Mouse (Mus musculus): ENCODE results near the gene Fbxw7. TPM values are rescaled to one million over a fixed set of nuclear protein-coding genes. Genes with fewer than 3 reads are reported as not detected.

The Fbxw7 gene
- polyA plus RNA-seq, 1 experiment from 2014 or later, result 15.5 TPM

- 77% methylated on average over 3 of the region's 3 CpGs for WGBS
- Histone ChIP-seq H3K9ac (ENCODE audit: low read length) (no peak overlapping the region), H3K27me3 (ENCODE audit: control insufficient read depth, insufficient read depth, low read length) (no peaks in the 10 kb centered on the region), H3K4me2 (no peak overlapping the region), H3K4me3 (ENCODE audit: low read depth, low read length) (no peak overlapping the region), H3K36me3 (ENCODE audit: control insufficient read depth, insufficient read depth, low read length) (no peaks in the 10 kb centered on the region), H3K4me1 (ENCODE audit: control insufficient read depth, insufficient read depth, low read length) (no peaks in the 10 kb centered on the region), H3K27ac (ENCODE audit: low read depth, low read length) (no peak overlapping the region), H3K9me3 (ENCODE audit: control insufficient read depth, low read length) (no peaks in the 10 kb centered on the region)
- ATAC-seq (ENCODE audit: low FRiP score) (no peak), DNase-seq (ENCODE audit: low spot score, missing footprints) (no peak)
These were observed 50.6 kb downstream of the Fbxw7 start for GRCm38 (mm10) chr3:84865684-84866083.

DNA sequence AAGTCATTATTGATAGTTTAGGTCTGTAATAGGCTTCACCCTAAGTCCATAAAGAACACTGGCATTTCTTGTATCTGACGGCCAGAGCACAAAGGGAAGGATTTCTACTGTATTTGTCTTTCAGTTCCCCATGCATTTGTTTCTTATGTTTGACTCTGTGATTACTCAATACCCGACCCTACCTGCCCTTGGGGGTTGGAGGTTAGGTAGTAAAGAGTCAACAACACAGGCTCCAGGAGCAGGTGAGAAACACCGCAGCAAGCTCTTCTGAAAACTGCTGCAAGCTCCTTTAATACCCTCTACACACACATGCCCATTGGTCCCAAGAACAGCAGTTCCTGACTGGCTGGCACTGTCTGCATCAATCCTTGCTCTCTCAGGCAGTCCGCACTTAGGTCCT, 51.8 kb downstream of the Fbxw7 start:
- Histone ChIP-seq H3K4me2 (no peak overlapping the region), H3K36me3 (ENCODE audit: control insufficient read depth, insufficient read depth, low read length) (no peaks in the 10 kb centered on the region), H3K9me3 (ENCODE audit: control insufficient read depth, low read length) (no peaks in the 10 kb centered on the region), H3K27me3 (ENCODE audit: control insufficient read depth, insufficient read depth, low read length) (no peaks in the 10 kb centered on the region), H3K4me1 (ENCODE audit: control insufficient read depth, insufficient read depth, low read length) (no peaks in the 10 kb centered on the region), H3K4me3 (ENCODE audit: low read depth, low read length) (no peak overlapping the region), H3K27ac (ENCODE audit: low read depth, low read length) (no peak overlapping the region), H3K9ac (ENCODE audit: low read length) (no peak overlapping the region)
- 82% methylated on average over 4 of the region's 4 CpGs for WGBS
- no peak for ATAC-seq (ENCODE audit: low FRiP score)
- DNase-seq (ENCODE audit: low spot score, missing footprints), result no peak

GRCm38 (mm10) chr3:84867434-84867975, 52.4 kb downstream of the Fbxw7 start:
- H3K9ac ChIP-seq (ENCODE audit: low read length), result no peak overlapping the region
- H3K4me3 ChIP-seq (ENCODE audit: low read depth, low read length), result no peak overlapping the region
- no peaks in the 10 kb centered on the region for H3K9me3 ChIP-seq (ENCODE audit: control insufficient read depth, low read length)
- no peak for DNase-seq (ENCODE audit: low spot score, missing footprints)
- ATAC-seq (ENCODE audit: low FRiP score), result no peak
- WGBS, result 83% methylated on average over 1 of the region's 1 CpGs
- no peak overlapping the region for H3K27ac ChIP-seq (ENCODE audit: low read depth, low read length)
- no peaks in the 10 kb centered on the region for H3K4me1 ChIP-seq (ENCODE audit: control insufficient read depth, insufficient read depth, low read length)
- no peaks in the 10 kb centered on the region for H3K27me3 ChIP-seq (ENCODE audit: control insufficient read depth, insufficient read depth, low read length)
- no peaks in the 10 kb centered on the region for H3K36me3 ChIP-seq (ENCODE audit: control insufficient read depth, insufficient read depth, low read length)
- H3K4me2 ChIP-seq, result no peak overlapping the region

DNA sequence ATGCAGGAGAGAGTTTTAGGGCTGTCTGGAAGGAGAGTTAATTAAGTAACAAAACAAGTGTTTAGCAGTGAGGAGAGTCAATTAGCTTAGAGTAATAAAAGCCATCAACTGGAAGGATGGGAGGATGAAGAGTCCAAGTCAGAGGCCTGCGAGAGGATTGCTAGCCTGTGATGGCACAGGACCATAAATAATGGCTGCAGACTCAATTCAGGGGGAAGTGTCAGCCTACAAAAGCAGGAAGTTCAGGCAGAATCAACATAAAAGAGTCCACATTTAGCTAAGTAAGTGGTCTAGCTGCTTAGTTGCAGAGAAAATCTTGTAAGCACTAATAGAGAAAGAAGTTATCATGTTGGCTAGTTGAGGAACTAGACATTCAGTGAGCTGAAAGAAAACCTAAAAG, 52.9 kb downstream of the Fbxw7 start:
- H3K9ac ChIP-seq (ENCODE audit: low read length), result no peak overlapping the region
- H3K4me3 ChIP-seq (ENCODE audit: low read depth, low read length), result no peak overlapping the region
- no peaks in the 10 kb centered on the region for H3K9me3 ChIP-seq (ENCODE audit: control insufficient read depth, low read length)
- H3K36me3 ChIP-seq (ENCODE audit: control insufficient read depth, insufficient read depth, low read length), result no peaks in the 10 kb centered on the region
- no peak overlapping the region for H3K27ac ChIP-seq (ENCODE audit: low read depth, low read length)
- DNase-seq (ENCODE audit: low spot score, missing footprints), result no peak
- no peak overlapping the region for H3K4me2 ChIP-seq
- H3K27me3 ChIP-seq (ENCODE audit: control insufficient read depth, insufficient read depth, low read length), result no peaks in the 10 kb centered on the region
- 68% methylated on average over 1 of the region's 1 CpGs for WGBS
- H3K4me1 ChIP-seq (ENCODE audit: control insufficient read depth, insufficient read depth, low read length), result no peaks in the 10 kb centered on the region
- ATAC-seq (ENCODE audit: low FRiP score), result no peak

DNA sequence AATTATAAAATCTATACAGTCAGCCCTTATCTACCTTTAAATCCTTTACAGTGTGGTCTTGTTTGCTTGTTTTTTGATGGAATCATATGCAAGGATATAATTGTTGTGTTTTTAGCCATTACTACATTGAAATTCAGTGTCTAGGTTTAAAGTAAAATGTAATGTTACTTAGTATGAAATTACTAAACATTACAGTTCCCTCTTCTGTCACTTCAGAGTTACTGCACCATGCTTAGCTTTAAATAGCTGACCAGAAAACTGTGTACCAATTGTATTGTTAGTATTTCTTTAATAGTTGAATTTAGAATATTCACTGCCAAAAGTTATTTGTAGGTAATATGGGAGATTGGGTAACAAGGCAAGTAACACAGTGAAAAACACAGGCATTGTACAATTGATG, 55.1 kb downstream of the Fbxw7 start:
- H3K4me2 ChIP-seq, result no peak overlapping the region
- no peaks in the 10 kb centered on the region for H3K36me3 ChIP-seq (ENCODE audit: control insufficient read depth, insufficient read depth, low read length)
- no peak overlapping the region for H3K4me3 ChIP-seq (ENCODE audit: low read depth, low read length)
- no peak overlapping the region for H3K9ac ChIP-seq (ENCODE audit: low read length)
- H3K27me3 ChIP-seq (ENCODE audit: control insufficient read depth, insufficient read depth, low read length), result no peaks in the 10 kb centered on the region
- no peak for DNase-seq (ENCODE audit: low spot score, missing footprints)
- no peak overlapping the region for H3K27ac ChIP-seq (ENCODE audit: low read depth, low read length)
- H3K4me1 ChIP-seq (ENCODE audit: control insufficient read depth, insufficient read depth, low read length), result no peaks in the 10 kb centered on the region
- H3K9me3 ChIP-seq (ENCODE audit: control insufficient read depth, low read length), result no peaks in the 10 kb centered on the region
- ATAC-seq (ENCODE audit: low FRiP score), result no peak

GRCm38 (mm10) chr3:84875306-84875705, 60.2 kb downstream of the Fbxw7 start:
- Histone ChIP-seq H3K4me3 (ENCODE audit: low read depth, low read length) (no peak overlapping the region), H3K9me3 (ENCODE audit: control insufficient read depth, low read length) (no peaks in the 10 kb centered on the region), H3K36me3 (ENCODE audit: control insufficient read depth, insufficient read depth, low read length) (no peaks in the 10 kb centered on the region), H3K27ac (ENCODE audit: low read depth, low read length) (no peak overlapping the region), H3K4me1 (ENCODE audit: control insufficient read depth, insufficient read depth, low read length) (no peaks in the 10 kb centered on the region), H3K9ac (ENCODE audit: low read length) (no peak overlapping the region), H3K4me2 (no peak overlapping the region), H3K27me3 (ENCODE audit: control insufficient read depth, insufficient read depth, low read length) (no peaks in the 10 kb centered on the region)
- DNase-seq (ENCODE audit: low spot score, missing footprints) (no peak), ATAC-seq (ENCODE audit: low FRiP score) (no peak)
- WGBS, result 88% methylated on average over 9 of the region's 9 CpGs

GRCm38 (mm10) chr3:84876211-84876610, 61.1 kb downstream of the Fbxw7 start:
- H3K27ac ChIP-seq (ENCODE audit: low read depth, low read length), result no peak overlapping the region
- no peaks in the 10 kb centered on the region for H3K36me3 ChIP-seq (ENCODE audit: control insufficient read depth, insufficient read depth, low read length)
- H3K27me3 ChIP-seq (ENCODE audit: control insufficient read depth, insufficient read depth, low read length), result no peaks in the 10 kb centered on the region
- H3K9ac ChIP-seq (ENCODE audit: low read length), result no peak overlapping the region
- no peak for ATAC-seq (ENCODE audit: low FRiP score)
- no peaks in the 10 kb centered on the region for H3K9me3 ChIP-seq (ENCODE audit: control insufficient read depth, low read length)
- 95% methylated on average over 4 of the region's 4 CpGs for WGBS
- H3K4me2 ChIP-seq, result no peak overlapping the region
- no peak overlapping the region for H3K4me3 ChIP-seq (ENCODE audit: low read depth, low read length)
- H3K4me1 ChIP-seq (ENCODE audit: control insufficient read depth, insufficient read depth, low read length), result no peaks in the 10 kb centered on the region
- no peak for DNase-seq (ENCODE audit: low spot score, missing footprints)

GRCm38 (mm10) chr3:84883817-84884483, 68.9 kb downstream of the Fbxw7 start:
- no peak for DNase-seq (ENCODE audit: low spot score, missing footprints)
- Histone ChIP-seq H3K9ac (ENCODE audit: low read length) (no peak overlapping the region), H3K4me1 (ENCODE audit: control insufficient read depth, insufficient read depth, low read length) (no peaks in the 10 kb centered on the region), H3K27ac (ENCODE audit: low read depth, low read length) (no peak overlapping the region), H3K27me3 (ENCODE audit: control insufficient read depth, insufficient read depth, low read length) (no peaks in the 10 kb centered on the region), H3K9me3 (ENCODE audit: control insufficient read depth, low read length) (no peaks in the 10 kb centered on the region), H3K4me2 (no peak overlapping the region), H3K4me3 (ENCODE audit: low read depth, low read length) (no peak overlapping the region), H3K36me3 (ENCODE audit: control insufficient read depth, insufficient read depth, low read length) (no peaks in the 10 kb centered on the region)
- no peak for ATAC-seq (ENCODE audit: low FRiP score)
- WGBS, result 70% methylated on average over 11 of the region's 11 CpGs

- no peak overlapping the region for H3K4me3 ChIP-seq (ENCODE audit: low read depth, low read length)
- no peak overlapping the region for H3K27ac ChIP-seq (ENCODE audit: low read depth, low read length)
- no peaks in the 10 kb centered on the region for H3K36me3 ChIP-seq (ENCODE audit: control insufficient read depth, insufficient read depth, low read length)
- no peaks in the 10 kb centered on the region for H3K27me3 ChIP-seq (ENCODE audit: control insufficient read depth, insufficient read depth, low read length)
- H3K9ac ChIP-seq (ENCODE audit: low read length), result no peak overlapping the region
- no peak for ATAC-seq (ENCODE audit: low FRiP score)
- H3K4me2 ChIP-seq, result no peak overlapping the region
- DNase-seq (ENCODE audit: low spot score, missing footprints), result no peak
- 72% methylated on average over 1 of the region's 1 CpGs for WGBS
- H3K9me3 ChIP-seq (ENCODE audit: control insufficient read depth, low read length), result no peaks in the 10 kb centered on the region
- no peaks in the 10 kb centered on the region for H3K4me1 ChIP-seq (ENCODE audit: control insufficient read depth, insufficient read depth, low read length)
These were observed 74.6 kb downstream of the Fbxw7 start for GRCm38 (mm10) chr3:84889648-84890047.
